Mouse (Mus musculus) testis, postnatal 14 days (tissue): ENCODE data around the gene Atp6v1g3.

ENCODE experiments used
- DNase-seq: peaks from one replicate; pipeline ENCODE4 v3.0.0; 2021; ENCODE audit warnings: low spot score

Atp6v1g3 gene

GRCm38 (mm10) chr1:138289455-138290425 lies 16.2 kb downstream of the Atp6v1g3 start:
- no peak for DNase-seq

DNA sequence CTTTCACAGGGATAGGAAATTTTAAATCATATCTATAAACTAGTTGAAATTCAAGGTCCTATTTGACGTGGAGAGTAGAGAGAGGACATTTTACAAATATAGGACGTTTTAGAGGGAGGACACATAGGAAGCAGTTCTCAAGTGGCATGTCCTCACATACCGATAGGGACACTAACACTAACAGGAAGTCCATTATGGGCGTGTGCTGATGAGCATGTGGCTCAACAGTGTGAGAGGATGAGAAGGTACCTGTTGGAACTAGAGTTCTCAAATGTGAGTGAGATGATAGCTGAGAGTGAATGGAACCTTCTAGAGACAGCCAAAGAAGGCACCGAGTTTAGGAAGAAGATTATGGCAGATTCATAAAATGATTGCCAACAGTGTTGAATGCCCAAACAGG lies 17.9 kb downstream of the Atp6v1g3 start:
- no peak for DNase-seq

DNA sequence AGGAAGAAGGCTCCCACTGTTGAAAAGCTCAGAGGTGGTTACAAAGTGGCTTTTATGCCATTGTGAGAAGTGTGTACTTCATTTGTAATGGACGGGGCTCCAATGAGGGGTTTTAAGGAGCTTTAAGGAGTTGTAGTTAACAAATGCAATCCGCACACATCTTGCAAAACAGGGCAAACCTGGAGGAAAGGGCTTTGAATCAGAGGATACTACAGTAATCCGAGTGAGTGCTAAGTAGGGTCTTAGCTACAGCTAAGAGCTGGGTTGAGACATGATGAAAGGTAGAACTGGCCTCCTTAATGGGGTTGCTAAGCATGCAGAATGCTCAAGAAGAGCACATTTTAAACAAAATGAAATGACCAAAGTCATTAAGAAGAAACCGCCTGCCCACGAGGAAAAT lies 20.9 kb downstream of the Atp6v1g3 start:
- no peak for DNase-seq

- DNase-seq = no peak
Measured at GRCm38 (mm10) chr1:138298156-138298555, 24.6 kb downstream of the Atp6v1g3 start.

GRCm38 (mm10) chr1:138299576-138299975 lies 26.0 kb downstream of the Atp6v1g3 start:
- DNase-seq = no peak

DNA sequence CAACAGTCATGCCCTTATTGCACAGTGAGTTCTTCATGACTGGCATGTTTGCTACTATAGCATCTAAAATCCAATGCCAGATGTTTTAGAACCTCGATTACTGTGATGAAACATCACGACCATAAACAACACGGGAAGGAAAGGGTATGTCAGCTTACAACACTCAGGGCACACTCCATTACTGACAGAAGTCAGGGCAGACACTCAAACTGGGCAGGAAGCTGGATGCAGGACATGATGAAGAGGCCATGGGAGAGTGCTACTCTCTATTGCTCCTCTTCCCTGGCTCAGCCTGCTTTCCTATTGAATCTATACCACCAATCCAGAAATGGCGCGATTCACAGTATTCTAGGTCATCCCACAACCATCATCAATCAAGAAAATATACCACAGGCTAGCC lies 28.4 kb downstream of the Atp6v1g3 start:
- DNase-seq = no peak

GRCm38 (mm10) chr1:138302756-138303155 lies 29.2 kb downstream of the Atp6v1g3 start:
- no peak for DNase-seq

GRCm38 (mm10) chr1:138303296-138303695 lies 29.8 kb downstream of the Atp6v1g3 start:
- no peak for DNase-seq

DNA sequence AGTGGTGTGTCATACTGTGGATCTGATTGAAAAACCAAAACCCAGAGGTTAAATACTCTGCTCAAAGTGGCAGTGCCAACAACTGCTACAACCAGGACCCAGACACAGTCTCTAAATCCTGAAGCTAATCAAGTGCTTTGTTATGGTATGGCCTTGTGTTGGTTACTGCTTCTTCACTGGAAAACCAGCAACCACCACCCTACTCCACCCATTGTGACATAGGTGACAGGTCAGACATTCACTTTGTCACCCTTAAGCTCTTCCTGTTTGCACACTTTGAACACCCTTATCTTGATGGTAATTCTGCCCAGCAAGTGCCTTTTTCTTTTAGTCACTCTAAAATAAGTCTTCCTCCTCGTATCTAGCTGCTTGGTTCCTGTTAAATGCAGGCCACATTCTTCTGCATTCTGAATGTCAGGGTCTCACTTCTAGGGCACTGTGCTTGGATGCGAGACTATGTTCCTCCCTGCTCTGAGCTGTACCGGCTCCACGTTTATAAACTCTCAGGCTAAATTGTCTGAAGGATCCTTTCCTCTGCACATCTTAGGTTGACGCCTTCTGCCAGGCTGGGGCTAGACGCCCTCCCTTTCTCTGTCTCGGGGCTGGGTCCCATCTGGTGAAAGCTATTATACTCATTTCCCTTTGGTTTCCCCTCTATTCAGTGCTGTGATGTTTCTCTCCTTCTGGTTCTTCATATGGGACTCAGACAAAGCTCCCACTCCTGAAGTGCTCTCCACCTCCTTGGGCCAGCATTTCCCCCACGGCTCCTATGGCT lies 30.8 kb downstream of the Atp6v1g3 start:
- no peak for DNase-seq

DNA sequence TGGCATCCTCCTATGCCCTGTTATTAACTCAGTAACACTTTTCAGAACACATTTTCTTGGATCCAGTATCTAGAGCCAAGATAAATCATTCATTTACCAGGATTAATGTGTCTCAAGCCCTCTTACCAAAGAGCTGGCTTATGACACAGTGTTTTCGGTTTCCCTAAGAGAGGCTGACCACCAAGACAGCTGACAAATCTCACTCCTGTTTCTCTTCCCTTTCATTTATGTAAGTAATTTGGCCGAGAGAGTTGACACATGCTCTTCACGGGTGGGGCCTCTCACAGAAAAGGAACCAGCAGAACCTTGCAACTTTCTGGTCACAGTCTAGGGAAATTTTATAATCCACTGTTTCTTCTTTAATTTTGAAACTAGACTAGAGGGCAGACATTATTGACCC lies 49.1 kb downstream of the Atp6v1g3 start:
- DNase-seq = no peak

GRCm38 (mm10) chr1:138323076-138323630 lies 49.6 kb downstream of the Atp6v1g3 start:
- DNase-seq = no peak

GRCm38 (mm10) chr1:138326091-138326490 lies 52.6 kb downstream of the Atp6v1g3 start:
- no peak for DNase-seq

GRCm38 (mm10) chr1:138326566-138326965 lies 53.0 kb downstream of the Atp6v1g3 start:
- DNase-seq = no peak

DNA sequence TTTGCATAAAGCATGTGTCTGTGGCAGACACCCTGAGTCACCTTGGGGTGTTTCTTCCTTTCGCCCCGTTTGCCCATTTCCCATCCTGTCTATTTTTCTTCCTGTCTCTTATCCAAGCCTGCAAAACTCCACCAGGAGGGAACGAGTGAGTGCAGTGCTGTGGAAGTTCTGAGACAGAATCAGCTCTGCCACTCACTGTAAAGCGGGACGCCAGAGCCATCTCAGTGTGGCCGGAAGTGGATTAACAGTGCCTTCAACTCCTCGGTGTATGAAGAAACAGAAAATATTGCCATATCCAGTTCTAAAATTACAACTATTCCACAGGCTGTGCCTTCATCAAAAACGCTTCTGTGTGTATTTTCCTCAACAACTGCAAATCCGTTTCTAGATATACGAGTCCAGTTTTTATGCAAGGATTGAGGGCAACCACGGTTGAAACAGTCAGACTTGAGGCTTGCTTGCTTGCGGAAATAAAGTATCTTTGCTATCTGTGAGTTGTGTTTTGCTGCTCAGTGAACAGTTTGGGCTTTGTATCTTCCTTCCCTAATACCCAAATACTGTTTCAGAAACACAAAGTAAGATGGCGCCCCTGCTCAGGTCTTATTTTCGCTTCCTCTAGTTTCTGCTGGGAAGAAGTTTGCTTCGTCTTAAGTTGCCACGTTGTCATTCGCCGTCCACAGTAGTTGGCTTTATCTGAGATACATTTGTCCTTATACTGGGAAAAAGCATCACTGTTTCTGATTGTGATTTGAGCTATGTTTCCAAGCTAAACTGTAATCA lies 54.1 kb downstream of the Atp6v1g3 start:
- no peak for DNase-seq

DNA sequence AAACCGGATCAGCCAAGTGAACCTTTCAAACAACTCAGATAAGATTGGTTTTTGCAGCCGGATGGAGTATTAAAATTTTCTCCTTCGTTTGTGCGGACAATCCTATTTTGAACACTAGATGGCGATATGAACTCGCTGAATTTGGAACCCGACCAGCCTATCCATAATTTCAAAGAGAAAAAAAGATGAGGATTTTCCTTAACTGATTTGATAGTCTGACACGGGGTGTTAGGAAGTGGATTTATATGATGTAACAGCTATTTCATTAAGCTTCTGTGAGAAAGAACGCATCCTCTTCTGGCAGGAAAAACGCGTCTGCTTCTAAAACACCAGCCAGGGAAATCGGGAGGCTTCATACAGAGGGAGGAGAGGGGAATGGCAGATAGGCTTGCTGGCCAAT lies 54.8 kb downstream of the Atp6v1g3 start:
- DNase-seq = no peak

DNA sequence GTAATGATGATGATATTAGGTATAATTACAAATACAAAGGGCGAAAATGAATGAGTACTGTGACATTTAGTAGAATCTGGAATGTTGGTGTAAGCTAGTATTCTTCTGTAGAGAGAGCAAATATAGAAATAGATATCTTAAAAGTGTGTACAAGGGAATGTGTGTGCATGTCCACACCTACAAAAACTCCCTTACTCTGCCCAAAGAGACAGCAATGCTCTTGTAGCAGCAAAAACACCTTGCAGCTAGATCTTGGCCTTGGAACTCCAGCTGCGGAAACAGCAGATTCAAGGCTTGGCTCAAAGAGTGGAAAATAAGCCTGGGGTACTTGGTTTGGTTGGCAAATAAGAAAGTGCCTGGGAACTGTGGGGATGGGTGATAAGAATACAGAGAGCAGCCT lies 57.0 kb downstream of the Atp6v1g3 start:
- DNase-seq = no peak

DNA sequence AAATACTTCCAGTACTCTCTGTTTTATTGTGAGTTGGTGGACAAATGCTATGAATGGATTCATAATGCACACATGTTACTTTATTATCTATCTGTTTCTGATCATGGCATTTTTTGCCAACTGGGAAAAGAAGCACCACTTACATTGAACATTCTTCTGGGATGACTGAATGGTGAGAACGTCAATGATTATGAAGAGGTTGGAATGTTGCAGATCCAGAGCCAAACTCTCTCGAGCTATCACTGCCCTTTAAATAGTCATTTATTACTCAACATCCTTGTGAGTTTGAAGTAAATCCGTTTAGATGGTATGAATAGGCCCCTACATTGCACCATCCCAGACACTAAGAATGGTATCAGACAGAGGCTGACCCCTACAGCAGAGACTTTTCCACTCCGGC lies 58.1 kb downstream of the Atp6v1g3 start:
- DNase-seq = no peak

- DNase-seq = no peak
Measured at GRCm38 (mm10) chr1:138334701-138335100, 61.2 kb downstream of the Atp6v1g3 start.

DNA sequence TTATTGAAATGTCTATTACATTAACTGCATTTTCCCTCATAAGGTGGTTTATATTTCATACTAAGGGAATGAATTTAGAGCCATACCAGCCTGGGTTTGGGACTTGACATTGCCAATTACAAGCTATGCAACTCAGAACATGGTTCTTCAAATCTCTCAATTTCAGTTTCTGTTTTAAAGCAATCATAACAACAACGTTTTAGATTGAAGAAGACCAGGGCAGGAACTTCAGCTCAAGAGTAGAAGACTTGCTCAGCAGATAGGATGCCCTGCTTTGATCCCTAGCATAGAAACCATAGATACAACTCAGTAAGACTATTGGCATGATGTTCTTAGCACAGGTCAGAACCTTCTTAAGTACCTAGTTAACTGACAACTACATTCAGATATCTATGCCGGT lies 63.9 kb downstream of the Atp6v1g3 start:
- no peak for DNase-seq
